Mouse (Mus musculus) limb, embryonic 13.5 days (tissue): ENCODE measurements around the gene Cav1. TPM values are rescaled to one million over a fixed set of nuclear protein-coding genes. Genes with fewer than 3 reads are reported as not detected.

Source experiments
- ATAC-seq: fragments of 200-750 bp; cut with Nextera tagmentation; 2 replicates; pipeline ENCODE4 v1.8.0; 2017; ENCODE audit warnings: low read depth, moderate number of reproducible peaks, moderate TSS enrichment; ENCODE audit not compliant: low FRiP score
- H3K27ac ChIP-seq: fragments of 300-500 bp; sonication (generic); 2 replicates; pipeline ENCODE4 v1.5.1; 2015; ENCODE audit warnings: inconsistent platforms, mild to moderate bottlenecking, moderate library complexity
- H3K27me3 ChIP-seq: fragments of 300-500 bp; sonication (generic); 2 replicates; pipeline ENCODE4 v1.6.1; 2015; ENCODE audit warnings: mild to moderate bottlenecking, inconsistent platforms
- H3K36me3 ChIP-seq: fragments of 300-500 bp; sonication (generic); 2 replicates; pipeline ENCODE4 v1.6.1; 2015; ENCODE audit warnings: inconsistent platforms, mild to moderate bottlenecking, moderate library complexity
- H3K4me1 ChIP-seq: fragments of 300-500 bp; sonication (generic); 2 replicates; pipeline ENCODE4 v1.6.1; 2015; ENCODE audit warnings: inconsistent platforms
- H3K4me2 ChIP-seq: fragments of 300-500 bp; sonication (generic); replicated peaks from 2 replicates; pipeline ENCODE4 v1.6.1; 2015; ENCODE audit warnings: inconsistent platforms, mild to moderate bottlenecking, moderate library complexity
- H3K4me3 ChIP-seq: fragments of 300-500 bp; sonication (generic); 2 replicates; pipeline ENCODE4 v1.5.1; 2015; ENCODE audit warnings: moderate library complexity, mild to moderate bottlenecking, inconsistent platforms
- H3K9ac ChIP-seq: fragments of 300-500 bp; sonication (generic); 2 replicates; pipeline ENCODE4 v1.6.1; 2015; ENCODE audit warnings: mild to moderate bottlenecking, inconsistent platforms
- H3K9me3 ChIP-seq: fragments of 300-500 bp; sonication (generic); 2 replicates; pipeline ENCODE4 v1.6.1; 2016; ENCODE audit warnings: inconsistent platforms
- WGBS: fragments of 180-500 bp; shearing (Covaris S2); methylation state at CpG from one replicate; pipeline ENCODE4 v1.1.7; 2015; 5-methylcytosine and 5-hydroxymethylcytosine counted together
- polyA plus RNA-seq: library from polyadenylated mRNA; unstranded; fragments of >200 nt; fragmentation: Nextera tagmentation; extraction: Ambion mirVana; gene quantifications from 2 replicates; pipeline ENCODE4 v1.2.1, GENCODE M21; 2015

The Cav1 gene
- polyA plus RNA-seq, result 73.2 and 76.4 TPM in 2 replicates

- no peaks in the 10 kb centered on the region for H3K36me3 ChIP-seq
- H3K27me3 ChIP-seq, result peaks cover 33% of the 10 kb centered on the region
- WGBS, result under 1% methylated on average over 26 of the region's 26 CpGs
- H3K9ac ChIP-seq, result peak within 1 kb of the TSS; percentile 63
- peak; percentile 85 for ATAC-seq
- H3K4me2 ChIP-seq, result peak within 1 kb of the TSS; percentile 93
- peak within 1 kb of the TSS; percentile 1; the same call in 1 of the 2 replicates for H3K27ac ChIP-seq
- H3K4me3 ChIP-seq, result peak within 1 kb of the TSS; percentile 51
- no peaks in the 10 kb centered on the region for H3K9me3 ChIP-seq
- H3K4me1 ChIP-seq, result peaks cover 19% of the 10 kb centered on the region
Measured at GRCm38 (mm10) chr6:17305954-17306601, at the start of gene Cav1. Cav1 (plus strand) TSS chr6:17306335.

- WGBS, result 71% methylated on average over 1 of the region's 1 CpGs
- no peaks in the 10 kb centered on the region for H3K9me3 ChIP-seq
- no peak overlapping the region for H3K27ac ChIP-seq
- H3K27me3 ChIP-seq, result no peaks in the 10 kb centered on the region
- ATAC-seq, result no peak
- no peak overlapping the region for H3K9ac ChIP-seq
- no peak overlapping the region for H3K4me3 ChIP-seq
- no peaks in the 10 kb centered on the region for H3K4me1 ChIP-seq
- H3K36me3 ChIP-seq, result no peaks in the 10 kb centered on the region
- H3K4me2 ChIP-seq, result no peak overlapping the region
Measured at GRCm38 (mm10) chr6:17258142-17258541, 48.0 kb upstream of the Cav1 start.

GRCm38 (mm10) chr6:17258911-17259310 lies 47.2 kb upstream of the Cav1 start:
- ATAC-seq, result no peak
- no peak overlapping the region for H3K4me2 ChIP-seq
- no peaks in the 10 kb centered on the region for H3K27me3 ChIP-seq
- WGBS, result 96% methylated on average over 1 of the region's 1 CpGs
- H3K27ac ChIP-seq, result no peak overlapping the region
- no peaks in the 10 kb centered on the region for H3K4me1 ChIP-seq
- H3K9me3 ChIP-seq, result no peaks in the 10 kb centered on the region
- no peaks in the 10 kb centered on the region for H3K36me3 ChIP-seq
- H3K9ac ChIP-seq, result no peak overlapping the region
- H3K4me3 ChIP-seq, result no peak overlapping the region

GRCm38 (mm10) chr6:17262786-17263185 lies 43.3 kb upstream of the Cav1 start:
- Histone ChIP-seq H3K9ac (no peak overlapping the region), H3K4me2 (no peak overlapping the region), H3K36me3 (no peaks in the 10 kb centered on the region), H3K4me1 (no peaks in the 10 kb centered on the region), H3K4me3 (no peak overlapping the region), H3K27ac (no peak overlapping the region), H3K9me3 (no peaks in the 10 kb centered on the region), H3K27me3 (no peaks in the 10 kb centered on the region)
- 56% methylated on average over 2 of the region's 2 CpGs for WGBS
- no peak for ATAC-seq

GRCm38 (mm10) chr6:17265043-17265442 lies 41.1 kb upstream of the Cav1 start:
- H3K9me3 ChIP-seq, result no peaks in the 10 kb centered on the region
- H3K27ac ChIP-seq, result no peak overlapping the region
- no peaks in the 10 kb centered on the region for H3K27me3 ChIP-seq
- H3K9ac ChIP-seq, result no peak overlapping the region
- H3K36me3 ChIP-seq, result no peaks in the 10 kb centered on the region
- no peak for ATAC-seq
- H3K4me3 ChIP-seq, result no peak overlapping the region
- no peaks in the 10 kb centered on the region for H3K4me1 ChIP-seq
- WGBS, result 78% methylated on average over 4 of the region's 4 CpGs
- H3K4me2 ChIP-seq, result no peak overlapping the region

- no peak overlapping the region for H3K27ac ChIP-seq
- H3K4me2 ChIP-seq, result no peak overlapping the region
- H3K4me3 ChIP-seq, result no peak overlapping the region
- WGBS, result 75% methylated on average over 3 of the region's 3 CpGs
- no peak for ATAC-seq
- H3K27me3 ChIP-seq, result no peaks in the 10 kb centered on the region
- no peaks in the 10 kb centered on the region for H3K36me3 ChIP-seq
- no peaks in the 10 kb centered on the region for H3K9me3 ChIP-seq
- no peak overlapping the region for H3K9ac ChIP-seq
- no peaks in the 10 kb centered on the region for H3K4me1 ChIP-seq
Measured at GRCm38 (mm10) chr6:17266466-17266865, 39.7 kb upstream of the Cav1 start.

- H3K4me3 ChIP-seq, result no peak overlapping the region
- no peak overlapping the region for H3K4me2 ChIP-seq
- no peaks in the 10 kb centered on the region for H3K36me3 ChIP-seq
- ATAC-seq, result no peak
- WGBS, result 83% methylated on average over 3 of the region's 3 CpGs
- H3K4me1 ChIP-seq, result peaks cover 16% of the 10 kb centered on the region
- no peak overlapping the region for H3K9ac ChIP-seq
- H3K9me3 ChIP-seq, result no peaks in the 10 kb centered on the region
- H3K27ac ChIP-seq, result no peak overlapping the region
- peaks cover 8% of the 10 kb centered on the region for H3K27me3 ChIP-seq
Measured at GRCm38 (mm10) chr6:17278366-17278765, 27.8 kb upstream of the Cav1 start.

- Histone ChIP-seq H3K4me1 (peaks cover 16% of the 10 kb centered on the region), H3K36me3 (no peaks in the 10 kb centered on the region), H3K4me3 (peak within 1 kb of the TSS; percentile 58), H3K27ac (peak within 1 kb of the TSS; percentile 28; the same call in 1 of the 2 replicates), H3K9me3 (no peaks in the 10 kb centered on the region), H3K4me2 (peak within 1 kb of the TSS; percentile 95), H3K27me3 (peaks cover 8% of the 10 kb centered on the region), H3K9ac (peak within 1 kb of the TSS; percentile 69)
- WGBS, result under 1% methylated on average over 38 of the region's 40 CpGs
- peak; percentile 88 for ATAC-seq
Measured at GRCm38 (mm10) chr6:17280939-17281756, 25.0 kb upstream of the Cav1 start, which contains the start of gene Cav2. Cav2 (plus strand) TSS chr6:17281185.

GRCm38 (mm10) chr6:17281757-17282092 lies 24.4 kb upstream of the Cav1 start:
- H3K36me3 ChIP-seq, result no peaks in the 10 kb centered on the region
- H3K9ac ChIP-seq, result peak overlapping the region; percentile 69; the same call in 1 of the 2 replicates
- H3K4me2 ChIP-seq, result peak overlapping the region; percentile 95
- no peak overlapping the region for H3K27ac ChIP-seq
- 21% methylated on average over 8 of the region's 8 CpGs for WGBS
- H3K9me3 ChIP-seq, result no peaks in the 10 kb centered on the region
- H3K4me1 ChIP-seq, result peaks cover 16% of the 10 kb centered on the region
- peaks cover 8% of the 10 kb centered on the region for H3K27me3 ChIP-seq
- peak overlapping the region; percentile 58 for H3K4me3 ChIP-seq
- ATAC-seq, result peak; percentile 29; the same call in 1 of the 2 replicates

- ATAC-seq, result 0 out of 2 replicates have a peak, but pooled peaks have one; percentile 30
- Histone ChIP-seq H3K36me3 (no peaks in the 10 kb centered on the region), H3K4me3 (no peak overlapping the region), H3K4me2 (peak overlapping the region; percentile 95), H3K9ac (no peak overlapping the region), H3K9me3 (no peaks in the 10 kb centered on the region), H3K4me1 (peaks cover 16% of the 10 kb centered on the region), H3K27ac (no peak overlapping the region), H3K27me3 (peaks cover 8% of the 10 kb centered on the region)
- 35% methylated on average over 5 of the region's 5 CpGs for WGBS
Measured at GRCm38 (mm10) chr6:17282159-17282558, 24.0 kb upstream of the Cav1 start.

- Histone ChIP-seq H3K9me3 (no peaks in the 10 kb centered on the region), H3K4me3 (no peak overlapping the region), H3K9ac (no peak overlapping the region), H3K4me2 (no peak overlapping the region), H3K36me3 (no peaks in the 10 kb centered on the region), H3K27ac (no peak overlapping the region), H3K4me1 (peaks cover 16% of the 10 kb centered on the region), H3K27me3 (peaks cover 8% of the 10 kb centered on the region)
- WGBS, result 83% methylated on average over 3 of the region's 3 CpGs
- no peak for ATAC-seq
Measured at GRCm38 (mm10) chr6:17283834-17284233, 22.3 kb upstream of the Cav1 start.

- Histone ChIP-seq H3K27ac (no peak overlapping the region), H3K4me1 (peaks cover 9% of the 10 kb centered on the region), H3K27me3 (no peaks in the 10 kb centered on the region), H3K4me3 (no peak overlapping the region), H3K9me3 (no peaks in the 10 kb centered on the region), H3K4me2 (no peak overlapping the region), H3K9ac (no peak overlapping the region), H3K36me3 (no peaks in the 10 kb centered on the region)
- no peak for ATAC-seq
- WGBS, result 74% methylated on average over 4 of the region's 4 CpGs
Measured at GRCm38 (mm10) chr6:17286381-17286780, 19.8 kb upstream of the Cav1 start.
